10 mouse cellular contexts compared by ENCODE assay signal in genomic region chr16:57550817-57551216, GRCm38 (mm10). TPM values are rescaled to one million over a fixed set of nuclear protein-coding genes. Genes with fewer than 3 reads are reported as not detected.
A peak's percentile ranks its signal among the peaks of the same experiment; 100 is the strongest.
DNase-seq lines count a peak whose midpoint lies in the region; ATAC-seq and TF ChIP-seq lines count a peak whose summit lies in the region.
"Had no signal": no experiment of that assay in that cellular context is flagged by ENCODE, and none has a peak within 500 bp of the region (broad histone marks: within the 10 kb centered on the region; RNA-seq: fewer than 3 reads in every experiment).

No protein-coding gene starts in this region.

- intact Hi-C loops in gastrocnemius, adult 2 months (cut with DNase I) = no loop called here
- intact Hi-C loops in gastrocnemius, postnatal 36 days (cut with DNase I) = no loop called here

- peak overlapping the region; percentile 34 for H3K4me2 ChIP-seq in liver, embryonic 11.5 days
- no peak overlapping the region; the same call in 1 of the 2 replicates for H3K4me2 ChIP-seq in liver, embryonic 12.5 days
- H3K4me2 ChIP-seq in embryonic facial prominence, embryonic 13.5 days = peak overlapping the region; percentile 56
- no peak overlapping the region for H3K4me2 ChIP-seq in forebrain, embryonic 16.5 days (ENCODE audit: low read length)

- WGBS in liver, embryonic 11.5 days = 35% methylated on average over 2 of the region's 2 CpGs
- 46% methylated on average over 2 of the region's 2 CpGs for WGBS in liver, embryonic 12.5 days (ENCODE audit: insufficient replicate concordance)
- WGBS in embryonic facial prominence, embryonic 13.5 days = 5% methylated on average over 2 of the region's 2 CpGs
- 65% methylated on average over 2 of the region's 2 CpGs for WGBS in macrophage (ENCODE audit: missing documents)
- 36% methylated on average over 2 of the region's 2 CpGs for WGBS in forebrain, embryonic 16.5 days

- peak overlapping the region; percentile 92 for H3K27ac ChIP-seq in gastrocnemius, adult 2 months
- H3K27ac ChIP-seq in liver, embryonic 11.5 days (ENCODE audit: low read depth, low read length) = no peak overlapping the region
- H3K27ac ChIP-seq in liver, embryonic 12.5 days = no peak overlapping the region
- no peak overlapping the region for H3K27ac ChIP-seq in embryonic facial prominence, embryonic 13.5 days
- H3K27ac ChIP-seq in macrophage = peak overlapping the region; percentile 31
- H3K27ac ChIP-seq in forebrain, embryonic 16.5 days (ENCODE audit: low read length) = no peak overlapping the region
- H3K27ac ChIP-seq: hindbrain, embryonic 15.5 days had no signal

- H3K9me3 ChIP-seq in liver, embryonic 11.5 days (ENCODE audit: control insufficient read depth, low read length) = no peaks in the 10 kb centered on the region
- no peaks in the 10 kb centered on the region for H3K9me3 ChIP-seq in liver, embryonic 12.5 days (replicated peaks)
- H3K9me3 ChIP-seq in embryonic facial prominence, embryonic 13.5 days = no peaks in the 10 kb centered on the region
- H3K9me3 ChIP-seq in forebrain, embryonic 16.5 days (ENCODE audit: control insufficient read depth, low read length) = no peaks in the 10 kb centered on the region
- H3K9me3 ChIP-seq: hindbrain, embryonic 15.5 days had no signal

- no peak overlapping the region for H3K9ac ChIP-seq in liver, embryonic 11.5 days (ENCODE audit: low read depth, low read length)
- no peak overlapping the region for H3K9ac ChIP-seq in liver, embryonic 12.5 days
- H3K9ac ChIP-seq in embryonic facial prominence, embryonic 13.5 days = peak overlapping the region; percentile 54; the same call in 1 of the 2 replicates
- no peak overlapping the region for H3K9ac ChIP-seq in forebrain, embryonic 16.5 days (replicated peaks; ENCODE audit: low read depth, low read length)
- H3K9ac ChIP-seq: hindbrain, embryonic 15.5 days had no signal

- no peaks in the 10 kb centered on the region for H3K36me3 ChIP-seq in liver, embryonic 11.5 days (ENCODE audit: control insufficient read depth, insufficient read depth, low read length)
- no peaks in the 10 kb centered on the region for H3K36me3 ChIP-seq in liver, embryonic 12.5 days
- no peaks in the 10 kb centered on the region; the same call in 1 of the 2 replicates for H3K36me3 ChIP-seq in embryonic facial prominence, embryonic 13.5 days
- H3K36me3 ChIP-seq in macrophage (ENCODE audit: inconsistent target) = no peaks in the 10 kb centered on the region
- no peaks in the 10 kb centered on the region for H3K36me3 ChIP-seq in forebrain, embryonic 16.5 days (ENCODE audit: control insufficient read depth, insufficient read depth)
- H3K36me3 ChIP-seq: hindbrain, embryonic 15.5 days had no signal

- peaks cover 55% of the 10 kb centered on the region for H3K79me2 ChIP-seq in macrophage (ENCODE audit: inconsistent target)

- TF ChIP-seq CTCF in gastrocnemius, adult 2 months (IDR thresholded peaks at IDR 0.05) = no peak

- no peaks in the 10 kb centered on the region for H3K4me1 ChIP-seq in liver, embryonic 11.5 days (replicated peaks; ENCODE audit: control insufficient read depth, insufficient read depth, low read length)
- H3K4me1 ChIP-seq in liver, embryonic 12.5 days = peaks cover 7% of the 10 kb centered on the region; the same call in 1 of the 2 replicates
- peaks cover 32% of the 10 kb centered on the region; the same call in 1 of the 2 replicates for H3K4me1 ChIP-seq in embryonic facial prominence, embryonic 13.5 days
- peaks cover 5% of the 10 kb centered on the region for H3K4me1 ChIP-seq in forebrain, embryonic 16.5 days (replicated peaks; ENCODE audit: control insufficient read depth, insufficient read depth, low read length)

- ATAC-seq in liver, embryonic 11.5 days (replicated peaks; ENCODE audit: low FRiP score) = no peak
- ATAC-seq in liver, embryonic 12.5 days = no peak
- no peak for ATAC-seq in embryonic facial prominence, embryonic 13.5 days (ENCODE audit: insufficient number of reproducible peaks, insufficient read depth, low FRiP score, low TSS enrichment, low read depth)
- ATAC-seq in forebrain, embryonic 16.5 days = no peak
- ATAC-seq: Patski had no signal

- no peak for DNase-seq in gastrocnemius, adult 2 months
- no peak for DNase-seq in gastrocnemius, postnatal 36 days
- no peak for DNase-seq in liver, embryonic 11.5 days (ENCODE audit: low spot score)
- no peak for DNase-seq in cerebellum, postnatal 10 days

- no peaks in the 10 kb centered on the region for H3K27me3 ChIP-seq in liver, embryonic 11.5 days (replicated peaks; ENCODE audit: control insufficient read depth, insufficient read depth, low read length)
- peaks cover 14% of the 10 kb centered on the region for H3K27me3 ChIP-seq in liver, embryonic 12.5 days (replicated peaks)
- no peaks in the 10 kb centered on the region for H3K27me3 ChIP-seq in embryonic facial prominence, embryonic 13.5 days
- H3K27me3 ChIP-seq in forebrain, embryonic 16.5 days (replicated peaks; ENCODE audit: control insufficient read depth, insufficient read depth, low read length) = peaks cover 4% of the 10 kb centered on the region
- H3K27me3 ChIP-seq: Patski had no signal

- peak overlapping the region; percentile 77 for H3K4me3 ChIP-seq in gastrocnemius, adult 2 months
- 0 out of 2 replicates have a peak overlapping the region, but pooled peaks have one; percentile 7 for H3K4me3 ChIP-seq in liver, embryonic 11.5 days (ENCODE audit: low read depth, low read length)
- no peak overlapping the region for H3K4me3 ChIP-seq in liver, embryonic 12.5 days
- peak overlapping the region; percentile 33 for H3K4me3 ChIP-seq in embryonic facial prominence, embryonic 13.5 days
- peak overlapping the region; percentile 61; the same call in 1 of the 2 replicates for H3K4me3 ChIP-seq in macrophage (ENCODE audit: inconsistent target)
- no peak overlapping the region for H3K4me3 ChIP-seq in forebrain, embryonic 16.5 days (replicated peaks; ENCODE audit: low read length)

RNA-seq across cellular contexts. Expression of gene Cmss1, which starts 55.8 kb away (rescaled TPM):
- total RNA-seq in gastrocnemius, adult 2 months (2021) = 10 to 100 TPM; 33.0 to 44.0 TPM
- 10 to 100 TPM; 32.6 to 36.6 TPM for total RNA-seq in gastrocnemius, postnatal 36 days (2021)
- polyA plus RNA-seq in liver, embryonic 11.5 days (2014; fragmentation: Nextera tagmentation; extraction: Ambion mirVana) = 70.5 and 71.3 TPM in 2 replicates
- polyA plus RNA-seq in liver, embryonic 12.5 days (2016; fragmentation: Nextera tagmentation; extraction: Ambion mirVana) = 44.4 and 47.6 TPM in 2 replicates
- polyA plus RNA-seq in embryonic facial prominence, embryonic 13.5 days (2015; fragmentation: Nextera tagmentation; extraction: Ambion mirVana) = 57.2 and 57.8 TPM in 2 replicates
- total RNA-seq in macrophage (2018; cell fraction: chromatin; rRNA removed) = 10 to 100 TPM in 1 of 26 experiments, 1 to 10 TPM in 24, not detected in 1; 2.2 to 11.4 (median 7.1) TPM
- 1 to 10 TPM; 4.8 to 8.8 (median 6.3) TPM for total RNA-seq in macrophage (2018; cell fraction: cytosol; rRNA removed)
- 10 to 100 TPM in 2 of 26 experiments, 1 to 10 TPM in 24; 2.0 to 13.8 (median 5.9) TPM for total RNA-seq in macrophage (2018; cell fraction: nucleus; rRNA removed)
- polyA plus RNA-seq in macrophage (2018) = 4.7 to 12.1 TPM (median 7.3 TPM) in 3 replicates
- 38.6 and 39.9 TPM in 2 replicates for polyA plus RNA-seq in forebrain, embryonic 16.5 days (2015; fragmentation: Nextera tagmentation; extraction: Ambion mirVana)

Comparison
In these comparisons a context has a peak if more than half of its experiments do, and no peak if none do; other contexts are left out.
1. H3K4me3 ChIP-seq: peak in gastrocnemius, adult 2 months (single experiment), liver, embryonic 11.5 days (single experiment), embryonic facial prominence, embryonic 13.5 days (single experiment) and macrophage (single experiment); none in liver, embryonic 12.5 days (single experiment) and forebrain, embryonic 16.5 days (single experiment).
2. H3K4me2 ChIP-seq: peak in liver, embryonic 11.5 days (single experiment) and embryonic facial prominence, embryonic 13.5 days (single experiment); none in liver, embryonic 12.5 days (single experiment) and forebrain, embryonic 16.5 days (single experiment).
3. H3K27ac ChIP-seq: peak in gastrocnemius, adult 2 months (single experiment) and macrophage (single experiment); none in liver, embryonic 11.5 days (single experiment), liver, embryonic 12.5 days (single experiment), embryonic facial prominence, embryonic 13.5 days (single experiment) and forebrain, embryonic 16.5 days (single experiment).